Mouse (Mus musculus): ENCODE measurements around the gene Trit1. TPM values are rescaled to one million over a fixed set of nuclear protein-coding genes. Genes with fewer than 3 reads are reported as not detected.

Trit1 gene
- polyA plus RNA-seq, 1 experiment from 2014 or later: 19.2 TPM

DNA sequence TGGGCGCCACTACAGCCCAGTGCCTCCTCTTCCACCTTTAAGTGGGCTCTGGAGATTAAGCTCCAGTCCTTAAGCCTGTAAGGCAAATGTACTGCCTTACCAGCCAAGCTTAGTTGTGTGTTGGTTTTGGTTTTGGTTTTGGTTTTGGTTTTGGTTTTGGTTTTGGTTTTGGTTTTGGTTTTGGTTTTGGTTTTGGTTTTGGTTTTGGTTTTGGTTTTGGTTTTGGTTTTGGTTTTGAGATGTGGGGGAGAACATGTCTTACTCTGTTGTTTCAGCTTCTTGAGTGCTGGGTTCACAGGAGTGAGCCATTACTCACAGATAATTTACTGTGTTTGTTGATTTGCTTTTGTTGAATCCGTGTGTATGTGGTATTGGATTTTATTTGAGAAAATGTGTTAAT, 68.9 kb downstream of the Trit1 start:
- 78% methylated on average over 2 of the region's 2 CpGs for WGBS
- no peaks in the 10 kb centered on the region for H3K4me1 ChIP-seq (ENCODE audit: control insufficient read depth, insufficient read depth, low read length)
- no peak overlapping the region for H3K4me2 ChIP-seq (replicated peaks; ENCODE audit: low read depth, low read length)
- H3K4me3 ChIP-seq (ENCODE audit: low read depth, low read length): no peak overlapping the region
- no peaks in the 10 kb centered on the region for H3K27me3 ChIP-seq (ENCODE audit: control insufficient read depth, insufficient read depth, low read length)
- H3K36me3 ChIP-seq (ENCODE audit: control insufficient read depth, insufficient read depth, low read length): no peaks in the 10 kb centered on the region
- H3K9ac ChIP-seq (replicated peaks; ENCODE audit: low read depth, low read length): no peak overlapping the region
- ATAC-seq (ENCODE audit: insufficient number of reproducible peaks, insufficient read depth, low FRiP score, low read depth): no peak
- H3K27ac ChIP-seq (ENCODE audit: low read length): no peak overlapping the region
- H3K9me3 ChIP-seq (ENCODE audit: control insufficient read depth, low read depth, low read length): no peaks in the 10 kb centered on the region

DNA sequence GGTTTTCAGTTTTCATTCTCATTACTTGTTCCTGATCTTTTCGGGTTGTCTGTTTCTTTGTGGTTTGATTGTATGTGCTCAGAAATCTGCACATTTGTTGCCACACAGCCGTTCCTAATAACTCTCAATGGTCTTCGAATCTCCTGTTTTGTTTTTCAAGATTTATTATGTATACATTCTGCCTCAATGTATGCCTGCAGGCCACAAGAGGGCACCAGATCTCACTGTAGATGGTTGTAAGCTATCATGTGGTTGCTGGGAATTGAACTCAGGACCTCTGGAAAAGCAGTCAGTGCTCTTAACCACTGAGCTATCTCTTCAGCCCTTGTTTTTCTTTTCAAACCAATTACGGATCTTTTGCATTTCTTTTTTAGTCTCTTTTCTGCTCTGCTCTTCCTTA, 70.0 kb downstream of the Trit1 start:
- ATAC-seq (ENCODE audit: insufficient number of reproducible peaks, insufficient read depth, low FRiP score, low read depth): no peak
- Histone ChIP-seq H3K4me3 (ENCODE audit: low read depth, low read length) (no peak overlapping the region), H3K27ac (ENCODE audit: low read length) (no peak overlapping the region), H3K9me3 (ENCODE audit: control insufficient read depth, low read depth, low read length) (no peaks in the 10 kb centered on the region), H3K4me2 (replicated peaks; ENCODE audit: low read depth, low read length) (no peak overlapping the region), H3K36me3 (ENCODE audit: control insufficient read depth, insufficient read depth, low read length) (no peaks in the 10 kb centered on the region), H3K27me3 (ENCODE audit: control insufficient read depth, insufficient read depth, low read length) (no peaks in the 10 kb centered on the region), H3K4me1 (ENCODE audit: control insufficient read depth, insufficient read depth, low read length) (no peaks in the 10 kb centered on the region), H3K9ac (replicated peaks; ENCODE audit: low read depth, low read length) (no peak overlapping the region)
- WGBS: 78% methylated on average over 4 of the region's 4 CpGs

DNA sequence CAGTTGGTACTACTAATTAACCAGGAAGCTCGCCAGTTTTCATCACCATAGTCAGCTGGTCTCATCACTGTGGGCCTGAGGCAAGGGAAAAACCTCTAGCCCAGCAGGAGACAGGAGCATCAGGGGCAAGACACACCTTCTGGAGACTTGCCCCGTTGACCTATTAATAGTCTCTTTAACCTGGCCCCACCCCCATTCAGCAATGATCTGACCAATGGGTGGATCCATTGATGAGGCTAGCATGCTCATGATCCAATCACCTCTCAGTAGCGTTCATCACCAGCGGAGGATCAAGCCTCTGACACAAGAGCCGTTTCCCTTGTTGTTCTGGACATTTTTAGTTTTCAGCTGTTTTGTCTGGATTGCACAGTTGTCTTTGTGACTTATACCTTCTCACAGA, 76.2 kb downstream of the Trit1 start:
- Histone ChIP-seq H3K9ac (replicated peaks; ENCODE audit: low read depth, low read length) (no peak overlapping the region), H3K36me3 (ENCODE audit: control insufficient read depth, insufficient read depth, low read length) (no peaks in the 10 kb centered on the region), H3K4me1 (ENCODE audit: control insufficient read depth, insufficient read depth, low read length) (no peaks in the 10 kb centered on the region), H3K27me3 (ENCODE audit: control insufficient read depth, insufficient read depth, low read length) (no peaks in the 10 kb centered on the region), H3K27ac (ENCODE audit: low read length) (peak overlapping the region; percentile 66; the same call in 1 of the 2 replicates), H3K9me3 (ENCODE audit: control insufficient read depth, low read depth, low read length) (no peaks in the 10 kb centered on the region), H3K4me3 (ENCODE audit: low read depth, low read length) (no peak overlapping the region), H3K4me2 (replicated peaks; ENCODE audit: low read depth, low read length) (peak overlapping the region; percentile 26)
- no peak for ATAC-seq (ENCODE audit: insufficient number of reproducible peaks, insufficient read depth, low FRiP score, low read depth)
- 69% methylated on average over 5 of the region's 5 CpGs for WGBS

DNA sequence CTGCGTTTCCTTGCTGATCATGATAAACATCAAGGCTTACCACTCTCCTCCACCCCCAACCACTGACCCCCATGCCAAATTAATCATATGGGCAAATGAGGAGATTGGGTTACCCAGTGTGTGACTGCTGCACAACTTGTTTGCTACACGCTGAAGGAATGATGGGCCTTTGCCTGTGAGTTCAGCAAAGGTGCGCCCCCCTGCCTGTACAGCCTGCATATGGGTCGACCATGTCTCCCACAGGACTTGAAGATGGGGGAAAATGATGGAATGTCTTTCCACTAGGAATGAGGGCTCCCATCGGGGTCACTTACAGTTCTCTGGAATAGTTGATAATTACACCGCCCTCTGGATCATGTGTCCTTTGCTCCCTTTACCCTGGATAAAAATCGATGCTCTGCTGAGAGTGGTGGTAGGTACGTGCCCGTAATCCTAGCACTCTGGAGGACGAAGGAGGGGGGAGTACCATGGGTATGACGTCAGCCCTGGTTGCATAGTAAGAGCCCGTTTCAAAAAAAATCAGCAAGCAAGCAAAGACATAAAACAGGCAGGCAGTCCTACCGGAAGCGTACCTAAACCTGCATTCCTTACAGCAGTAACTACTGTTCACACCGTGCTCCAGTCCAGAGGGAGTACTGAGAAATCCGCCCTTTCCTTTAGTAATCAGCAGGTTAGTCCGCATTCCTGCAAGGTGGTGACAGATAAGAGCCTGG, 76.8 kb downstream of the Trit1 start:
- H3K4me2 ChIP-seq (replicated peaks; ENCODE audit: low read depth, low read length): peak overlapping the region; percentile 26
- H3K4me3 ChIP-seq (ENCODE audit: low read depth, low read length): no peak overlapping the region
- WGBS: 38% methylated on average over 17 of the region's 17 CpGs
- no peaks in the 10 kb centered on the region for H3K36me3 ChIP-seq (ENCODE audit: control insufficient read depth, insufficient read depth, low read length)
- H3K9ac ChIP-seq (replicated peaks; ENCODE audit: low read depth, low read length): no peak overlapping the region
- H3K27ac ChIP-seq (ENCODE audit: low read length): peak overlapping the region; percentile 66; the same call in 1 of the 2 replicates
- H3K9me3 ChIP-seq (ENCODE audit: control insufficient read depth, low read depth, low read length): no peaks in the 10 kb centered on the region
- peak; percentile 92 for ATAC-seq (ENCODE audit: insufficient number of reproducible peaks, insufficient read depth, low FRiP score, low read depth)
- no peaks in the 10 kb centered on the region for H3K4me1 ChIP-seq (ENCODE audit: control insufficient read depth, insufficient read depth, low read length)
- H3K27me3 ChIP-seq (ENCODE audit: control insufficient read depth, insufficient read depth, low read length): no peaks in the 10 kb centered on the region

DNA sequence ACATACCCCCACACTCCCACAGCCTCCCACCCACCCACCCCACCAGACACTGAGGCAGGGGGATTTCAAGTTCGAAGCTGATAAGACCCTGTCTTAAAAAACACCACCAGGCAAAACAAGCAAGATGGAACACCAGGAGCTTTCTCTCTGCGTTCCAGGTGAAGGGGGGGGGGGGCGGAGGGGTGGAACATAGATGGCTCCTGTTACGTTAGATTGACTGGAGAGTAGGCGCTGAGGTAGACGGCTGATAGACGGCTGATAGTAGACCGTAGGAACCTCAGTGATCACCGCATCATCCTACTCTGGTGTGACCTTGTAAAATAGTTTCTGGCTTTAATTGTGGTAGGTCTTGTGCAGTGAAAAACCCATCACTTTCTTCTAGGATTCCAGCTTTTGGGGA, 77.5 kb downstream of the Trit1 start:
- Histone ChIP-seq H3K4me1 (ENCODE audit: control insufficient read depth, insufficient read depth, low read length) (no peaks in the 10 kb centered on the region), H3K4me2 (replicated peaks; ENCODE audit: low read depth, low read length) (no peak overlapping the region), H3K9ac (replicated peaks; ENCODE audit: low read depth, low read length) (no peak overlapping the region), H3K27ac (ENCODE audit: low read length) (peak overlapping the region; percentile 21; the same call in 1 of the 2 replicates), H3K4me3 (ENCODE audit: low read depth, low read length) (no peak overlapping the region), H3K36me3 (ENCODE audit: control insufficient read depth, insufficient read depth, low read length) (no peaks in the 10 kb centered on the region), H3K9me3 (ENCODE audit: control insufficient read depth, low read depth, low read length) (no peaks in the 10 kb centered on the region), H3K27me3 (ENCODE audit: control insufficient read depth, insufficient read depth, low read length) (no peaks in the 10 kb centered on the region)
- 45% methylated on average over 9 of the region's 9 CpGs for WGBS
- ATAC-seq (ENCODE audit: insufficient number of reproducible peaks, insufficient read depth, low FRiP score, low read depth): peak; percentile 35; the same call in 1 of the 2 replicates

Other genes starting within 250 kb of the Trit1 start
- 86.5 and 100 TPM in 2 replicates for gene Ppt1, start 180.4 kb upstream of the Trit1 start, polyA plus RNA-seq (2014; fragmentation: Nextera tagmentation; extraction: Ambion mirVana)
- 84.3 and 89.9 TPM in 2 replicates for gene Cap1, start 130.5 kb upstream of the Trit1 start, polyA plus RNA-seq (2014; fragmentation: Nextera tagmentation; extraction: Ambion mirVana)
- 1.8 and 2.5 TPM in 2 replicates for gene Mfsd2a, start 55.4 kb upstream of the Trit1 start, polyA plus RNA-seq (2014; fragmentation: Nextera tagmentation; extraction: Ambion mirVana)
- gene Mycl, start 20.9 kb upstream of the Trit1 start, polyA plus RNA-seq (2014; fragmentation: Nextera tagmentation; extraction: Ambion mirVana): 26.9 and 30.4 TPM in 2 replicates
- 0.80 and 1.1 TPM in 2 replicates for gene Bmp8b, start 88.6 kb downstream of the Trit1 start, polyA plus RNA-seq (2014; fragmentation: Nextera tagmentation; extraction: Ambion mirVana)
- gene Oxct2b, start 99.7 kb downstream of the Trit1 start, polyA plus RNA-seq (2014; fragmentation: Nextera tagmentation; extraction: Ambion mirVana): not detected in 2 replicates
- gene Ppie, start 123.4 kb downstream of the Trit1 start, polyA plus RNA-seq (2014; fragmentation: Nextera tagmentation; extraction: Ambion mirVana): 104 and 109 TPM in 2 replicates
- 5.5 and 6.1 TPM in 2 replicates for gene Hpcal4, start 166.6 kb downstream of the Trit1 start, polyA plus RNA-seq (2014; fragmentation: Nextera tagmentation; extraction: Ambion mirVana)
- not detected in 2 replicates for gene Nt5c1a, start 184.9 kb downstream of the Trit1 start, polyA plus RNA-seq (2014; fragmentation: Nextera tagmentation; extraction: Ambion mirVana)
- 20.6 and 21.2 TPM in 2 replicates for gene Heyl, start 217.0 kb downstream of the Trit1 start, polyA plus RNA-seq (2014; fragmentation: Nextera tagmentation; extraction: Ambion mirVana)
- 56.2 and 57.2 TPM in 2 replicates for gene Pabpc4, start 245.8 kb downstream of the Trit1 start, polyA plus RNA-seq (2014; fragmentation: Nextera tagmentation; extraction: Ambion mirVana)

All from stomach, embryonic 14.5 days (tissue).